Mouse (Mus musculus): ENCODE data around the gene Cdkl3. TPM values are rescaled to one million over a fixed set of nuclear protein-coding genes. Genes with fewer than 3 reads are reported as not detected.

Gene Cdkl3
- polyA plus RNA-seq, 1 experiment from 2014 or later: 6.2 TPM

DNA sequence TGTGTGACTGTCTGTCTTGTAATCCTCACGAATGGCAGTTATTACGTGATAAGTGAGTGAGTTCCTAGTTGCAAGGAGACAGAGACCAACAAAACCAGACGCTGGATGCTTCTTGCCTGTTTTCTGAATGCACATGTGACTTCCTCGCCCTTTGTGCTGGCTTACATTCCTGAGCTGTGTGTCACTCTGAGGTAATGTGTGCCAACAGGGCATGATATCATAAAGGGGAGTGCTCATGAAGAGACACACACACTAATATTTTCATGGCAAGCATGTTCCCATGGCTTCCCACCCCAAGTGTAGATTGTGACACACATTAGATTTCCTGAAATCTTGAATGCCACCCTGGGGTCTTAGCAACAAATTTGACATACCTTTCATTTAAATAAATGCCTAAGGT lies 73.9 kb downstream of the Cdkl3 start:
- no peak overlapping the region for H3K9ac ChIP-seq (ENCODE audit: low read length)
- H3K4me1 ChIP-seq (replicated peaks; ENCODE audit: control insufficient read depth, insufficient read depth, low read length): no peaks in the 10 kb centered on the region
- ATAC-seq (replicated peaks; ENCODE audit: low FRiP score, low TSS enrichment, low read depth) (no peak), DNase-seq (ENCODE audit: low spot score) (no peak)
- H3K4me3 ChIP-seq (ENCODE audit: low read depth, low read length): no peak overlapping the region
- no peak overlapping the region for H3K27ac ChIP-seq (ENCODE audit: low read depth)
- 73% methylated on average over 4 of the region's 4 CpGs for WGBS
- no peaks in the 10 kb centered on the region for H3K27me3 ChIP-seq (replicated peaks; ENCODE audit: control insufficient read depth, insufficient read depth, low read length)
- no peak overlapping the region for H3K4me2 ChIP-seq (ENCODE audit: low read length)
- H3K9me3 ChIP-seq (ENCODE audit: control insufficient read depth, low read length): no peaks in the 10 kb centered on the region
- no peaks in the 10 kb centered on the region for H3K36me3 ChIP-seq (ENCODE audit: control insufficient read depth, insufficient read depth, low read length)

DNA sequence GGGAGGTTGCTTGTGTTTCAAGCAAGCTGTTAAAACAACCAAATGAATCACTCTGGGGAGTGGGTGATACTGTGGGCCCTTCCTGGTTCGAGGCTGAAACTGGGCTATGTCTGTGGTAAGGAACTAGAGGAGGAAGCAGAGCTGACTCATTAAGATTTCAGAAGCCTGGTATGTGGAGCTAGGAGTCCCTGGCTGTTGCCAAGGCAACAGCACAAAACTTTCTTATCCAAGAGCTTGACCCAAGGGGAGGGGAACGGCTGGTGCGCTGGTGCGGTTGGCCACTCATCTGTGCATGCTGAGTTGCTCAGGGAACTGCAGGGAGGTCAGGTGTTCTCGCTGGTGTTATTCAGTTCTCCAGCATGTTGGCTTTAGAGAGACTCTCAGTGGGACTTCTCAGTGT lies 76.0 kb downstream of the Cdkl3 start:
- no peaks in the 10 kb centered on the region for H3K36me3 ChIP-seq (ENCODE audit: control insufficient read depth, insufficient read depth, low read length)
- no peak overlapping the region for H3K27ac ChIP-seq (ENCODE audit: low read depth)
- no peak overlapping the region for H3K4me2 ChIP-seq (ENCODE audit: low read length)
- no peaks in the 10 kb centered on the region for H3K4me1 ChIP-seq (replicated peaks; ENCODE audit: control insufficient read depth, insufficient read depth, low read length)
- H3K4me3 ChIP-seq (ENCODE audit: low read depth, low read length): no peak overlapping the region
- ATAC-seq (replicated peaks; ENCODE audit: low FRiP score, low TSS enrichment, low read depth) (peak; percentile 62; the same call in 1 of the 2 replicates), DNase-seq (ENCODE audit: low spot score) (no peak)
- WGBS: 20% methylated on average over 5 of the region's 5 CpGs
- no peaks in the 10 kb centered on the region for H3K9me3 ChIP-seq (ENCODE audit: control insufficient read depth, low read length)
- H3K27me3 ChIP-seq (replicated peaks; ENCODE audit: control insufficient read depth, insufficient read depth, low read length): no peaks in the 10 kb centered on the region
- H3K9ac ChIP-seq (ENCODE audit: low read length): no peak overlapping the region

DNA sequence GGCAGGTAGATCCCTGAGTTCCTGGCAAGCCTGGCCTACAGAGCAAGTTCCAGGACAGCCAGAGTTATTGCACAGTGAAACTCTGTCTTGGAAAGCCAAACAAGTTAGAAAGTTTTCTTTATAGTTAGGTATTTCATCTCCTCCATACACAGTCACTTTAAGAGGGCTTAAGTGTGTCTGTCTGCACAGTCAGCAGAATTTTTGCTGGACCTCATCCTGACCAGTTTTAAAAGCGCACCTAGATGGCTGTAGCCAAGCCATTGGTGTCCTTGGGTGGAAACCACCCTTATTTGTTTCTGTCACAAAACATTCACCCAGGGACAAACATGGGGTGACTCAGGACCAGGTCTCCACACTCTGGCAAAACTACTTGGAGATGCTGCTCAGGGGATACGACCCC lies 76.6 kb downstream of the Cdkl3 start:
- Histone ChIP-seq H3K4me1 (replicated peaks; ENCODE audit: control insufficient read depth, insufficient read depth, low read length) (no peaks in the 10 kb centered on the region), H3K36me3 (ENCODE audit: control insufficient read depth, insufficient read depth, low read length) (no peaks in the 10 kb centered on the region), H3K4me3 (ENCODE audit: low read depth, low read length) (no peak overlapping the region), H3K27me3 (replicated peaks; ENCODE audit: control insufficient read depth, insufficient read depth, low read length) (no peaks in the 10 kb centered on the region), H3K9ac (ENCODE audit: low read length) (no peak overlapping the region), H3K9me3 (ENCODE audit: control insufficient read depth, low read length) (no peaks in the 10 kb centered on the region), H3K27ac (ENCODE audit: low read depth) (no peak overlapping the region), H3K4me2 (ENCODE audit: low read length) (no peak overlapping the region)
- DNase-seq (ENCODE audit: low spot score): no peak
- WGBS: 87% methylated on average over 2 of the region's 2 CpGs
- no peak for ATAC-seq (replicated peaks; ENCODE audit: low FRiP score, low TSS enrichment, low read depth)

DNA sequence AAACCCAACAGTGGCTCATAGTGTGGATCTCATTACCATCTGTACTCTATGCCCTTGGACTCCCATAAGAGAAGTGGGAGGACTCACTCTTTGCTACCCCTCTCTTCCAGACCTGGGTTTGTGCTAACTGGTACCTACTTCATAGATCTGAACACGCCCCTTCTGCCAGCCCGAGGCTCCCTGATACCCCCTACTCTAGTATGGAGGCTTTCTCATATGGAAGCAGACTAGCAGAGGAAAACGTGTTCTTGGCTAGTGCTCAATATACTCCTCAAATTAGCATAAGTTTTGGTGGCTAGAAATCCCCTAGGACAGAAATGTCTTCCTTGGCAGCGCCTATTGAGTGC lies 81.8 kb downstream of the Cdkl3 start:
- DNase-seq (ENCODE audit: low spot score): no peak
- peak overlapping the region; percentile 6; the same call in 1 of the 2 replicates for H3K27ac ChIP-seq (ENCODE audit: low read depth)
- H3K4me2 ChIP-seq (ENCODE audit: low read length): no peak overlapping the region
- 55% methylated on average over 4 of the region's 4 CpGs for WGBS
- 0 out of 2 replicates have a peak, but pooled peaks have one; percentile 22 for ATAC-seq (replicated peaks; ENCODE audit: low FRiP score, low TSS enrichment, low read depth)
- H3K9me3 ChIP-seq (ENCODE audit: control insufficient read depth, low read length): no peaks in the 10 kb centered on the region
- no peak overlapping the region for H3K9ac ChIP-seq (ENCODE audit: low read length)
- H3K4me1 ChIP-seq (replicated peaks; ENCODE audit: control insufficient read depth, insufficient read depth, low read length): peaks cover 10% of the 10 kb centered on the region; the same call in 1 of the 2 replicates
- H3K36me3 ChIP-seq (ENCODE audit: control insufficient read depth, insufficient read depth, low read length): no peaks in the 10 kb centered on the region
- no peak overlapping the region for H3K4me3 ChIP-seq (ENCODE audit: low read depth, low read length)
- H3K27me3 ChIP-seq (replicated peaks; ENCODE audit: control insufficient read depth, insufficient read depth, low read length): no peaks in the 10 kb centered on the region

GRCm38 (mm10) chr11:52086204-52086864 lies 82.3 kb downstream of the Cdkl3 start:
- H3K4me2 ChIP-seq (ENCODE audit: low read length): no peak overlapping the region
- no peaks in the 10 kb centered on the region for H3K27me3 ChIP-seq (replicated peaks; ENCODE audit: control insufficient read depth, insufficient read depth, low read length)
- H3K9ac ChIP-seq (ENCODE audit: low read length): no peak overlapping the region
- peaks cover 10% of the 10 kb centered on the region; the same call in 1 of the 2 replicates for H3K4me1 ChIP-seq (replicated peaks; ENCODE audit: control insufficient read depth, insufficient read depth, low read length)
- H3K9me3 ChIP-seq (ENCODE audit: control insufficient read depth, low read length): no peaks in the 10 kb centered on the region
- 0 out of 2 replicates have a peak, but pooled peaks have one; percentile 5 for ATAC-seq (replicated peaks; ENCODE audit: low FRiP score, low TSS enrichment, low read depth)
- no peaks in the 10 kb centered on the region for H3K36me3 ChIP-seq (ENCODE audit: control insufficient read depth, insufficient read depth, low read length)
- peak overlapping the region; percentile 6; the same call in 1 of the 2 replicates for H3K27ac ChIP-seq (ENCODE audit: low read depth)
- no peak overlapping the region for H3K4me3 ChIP-seq (ENCODE audit: low read depth, low read length)
- no peak for DNase-seq (ENCODE audit: low spot score)
- 35% methylated on average over 9 of the region's 9 CpGs for WGBS

DNA sequence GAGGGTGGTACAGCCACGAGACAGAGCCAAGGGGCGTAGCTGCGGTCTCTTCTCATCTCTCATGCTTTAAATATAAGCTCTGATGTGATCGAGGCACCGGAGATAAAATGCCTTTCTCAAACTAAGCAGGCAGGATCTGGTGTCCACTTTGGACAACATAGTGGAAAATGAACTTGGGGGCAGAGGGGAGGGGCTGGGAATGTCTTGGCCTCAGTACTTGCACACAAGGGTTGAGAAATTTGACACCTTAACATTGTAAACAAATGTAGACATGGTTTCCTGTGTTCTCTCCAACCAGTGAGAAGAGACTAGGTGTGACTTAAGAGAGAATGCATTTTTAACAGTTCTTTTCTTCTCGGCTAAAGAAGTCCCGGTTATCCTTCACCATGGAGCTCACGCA lies 85.3 kb downstream of the Cdkl3 start:
- Histone ChIP-seq H3K9ac (ENCODE audit: low read length) (no peak overlapping the region), H3K4me1 (replicated peaks; ENCODE audit: control insufficient read depth, insufficient read depth, low read length) (peaks cover 10% of the 10 kb centered on the region; the same call in 1 of the 2 replicates), H3K9me3 (ENCODE audit: control insufficient read depth, low read length) (no peaks in the 10 kb centered on the region), H3K27ac (ENCODE audit: low read depth) (no peak overlapping the region), H3K4me2 (ENCODE audit: low read length) (no peak overlapping the region), H3K4me3 (ENCODE audit: low read depth, low read length) (no peak overlapping the region), H3K36me3 (ENCODE audit: control insufficient read depth, insufficient read depth, low read length) (no peaks in the 10 kb centered on the region), H3K27me3 (replicated peaks; ENCODE audit: control insufficient read depth, insufficient read depth, low read length) (no peaks in the 10 kb centered on the region)
- WGBS: 34% methylated on average over 8 of the region's 8 CpGs
- no peak for ATAC-seq (replicated peaks; ENCODE audit: low FRiP score, low TSS enrichment, low read depth)
- DNase-seq (ENCODE audit: low spot score): no peak

DNA sequence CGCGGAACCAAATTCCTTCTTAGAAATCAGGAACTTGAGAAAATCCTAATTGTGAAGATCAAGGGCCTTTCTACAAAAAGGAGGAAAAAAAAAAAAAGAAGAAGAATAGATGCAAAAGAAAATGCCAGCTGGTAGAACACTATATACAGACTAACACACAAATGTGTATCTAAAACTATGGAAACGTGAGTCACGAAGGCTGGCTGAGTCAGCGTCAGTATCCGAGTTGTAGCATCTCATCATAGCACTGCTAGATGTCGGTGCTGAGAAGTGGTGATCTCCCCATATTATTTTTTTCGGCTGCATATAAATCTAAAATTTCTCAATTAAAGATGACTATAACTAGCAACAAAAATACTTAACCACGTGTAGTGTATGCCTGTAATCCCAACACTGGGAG lies 87.2 kb downstream of the Cdkl3 start:
- Histone ChIP-seq H3K27me3 (replicated peaks; ENCODE audit: control insufficient read depth, insufficient read depth, low read length) (no peaks in the 10 kb centered on the region), H3K4me1 (replicated peaks; ENCODE audit: control insufficient read depth, insufficient read depth, low read length) (peaks cover 6% of the 10 kb centered on the region; the same call in 1 of the 2 replicates), H3K36me3 (ENCODE audit: control insufficient read depth, insufficient read depth, low read length) (no peaks in the 10 kb centered on the region), H3K4me2 (ENCODE audit: low read length) (no peak overlapping the region), H3K27ac (ENCODE audit: low read depth) (no peak overlapping the region), H3K9me3 (ENCODE audit: control insufficient read depth, low read length) (no peaks in the 10 kb centered on the region), H3K9ac (ENCODE audit: low read length) (no peak overlapping the region), H3K4me3 (ENCODE audit: low read depth, low read length) (no peak overlapping the region)
- ATAC-seq (replicated peaks; ENCODE audit: low FRiP score, low TSS enrichment, low read depth): no peak
- 90% methylated on average over 9 of the region's 9 CpGs for WGBS
- no peak for DNase-seq (ENCODE audit: low spot score)

DNA sequence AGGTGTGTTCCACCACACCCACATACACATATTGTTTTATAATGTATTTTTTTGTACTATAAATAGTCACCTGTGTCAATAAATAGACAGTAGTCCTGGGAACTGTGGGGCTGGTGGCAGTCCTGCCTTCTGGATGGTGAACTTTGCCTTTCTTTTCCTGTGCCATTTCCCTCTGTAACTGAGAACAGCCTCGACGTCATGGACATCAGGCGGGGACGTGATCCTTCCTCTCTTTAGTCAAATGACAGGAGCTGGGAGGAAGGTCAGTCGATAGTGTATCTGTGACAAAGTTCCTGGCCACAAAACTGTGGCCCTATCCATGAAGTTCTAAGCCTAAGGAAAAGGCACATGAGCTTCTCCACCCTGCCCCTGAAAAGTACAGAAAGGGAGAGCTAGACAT lies 90.5 kb downstream of the Cdkl3 start:
- whole genome bisulfite sequencing: 72% methylated on average over 5 of the region's 5 CpGs
- H3K4me1 ChIP-seq (replicated peaks; ENCODE audit: control insufficient read depth, insufficient read depth, low read length): peaks cover 3% of the 10 kb centered on the region
- no peak overlapping the region for H3K27ac ChIP-seq (ENCODE audit: low read depth)
- H3K36me3 ChIP-seq (ENCODE audit: control insufficient read depth, insufficient read depth, low read length): no peaks in the 10 kb centered on the region
- H3K27me3 ChIP-seq (replicated peaks; ENCODE audit: control insufficient read depth, insufficient read depth, low read length): no peaks in the 10 kb centered on the region
- H3K4me2 ChIP-seq (ENCODE audit: low read length): no peak overlapping the region
- ATAC-seq (replicated peaks; ENCODE audit: low FRiP score, low TSS enrichment, low read depth) (no peak), DNase-seq (ENCODE audit: low spot score) (no peak)
- no peak overlapping the region for H3K9ac ChIP-seq (ENCODE audit: low read length)
- H3K9me3 ChIP-seq (ENCODE audit: control insufficient read depth, low read length): no peaks in the 10 kb centered on the region
- no peak overlapping the region for H3K4me3 ChIP-seq (ENCODE audit: low read depth, low read length)

DNA sequence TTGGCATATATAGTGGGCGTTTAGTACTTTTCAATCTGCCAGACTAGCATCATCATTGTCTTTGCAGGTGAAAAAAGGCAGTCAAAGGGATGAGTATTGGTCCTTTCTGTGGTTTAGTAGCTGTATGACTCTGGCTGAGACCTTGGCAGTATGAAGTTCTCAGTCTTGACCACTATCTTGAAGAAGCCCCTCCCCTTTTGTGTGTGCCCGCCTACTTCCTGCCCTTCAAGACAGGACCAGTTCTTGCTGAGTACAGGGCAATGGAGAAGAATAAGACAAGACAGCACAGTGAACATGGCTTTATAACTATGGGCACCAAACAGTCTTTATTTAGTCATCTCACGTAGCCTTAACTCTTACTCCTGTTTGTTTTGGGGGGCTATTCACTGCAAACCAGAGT lies 93.0 kb downstream of the Cdkl3 start:
- 0 out of 2 replicates have a peak, but pooled peaks cover 4% of the 10 kb centered on the region for H3K36me3 ChIP-seq (ENCODE audit: control insufficient read depth, insufficient read depth, low read length)
- ATAC-seq (replicated peaks; ENCODE audit: low FRiP score, low TSS enrichment, low read depth) (no peak), DNase-seq (ENCODE audit: low spot score) (no peak)
- H3K9ac ChIP-seq (ENCODE audit: low read length): no peak overlapping the region
- H3K4me3 ChIP-seq (ENCODE audit: low read depth, low read length): no peak overlapping the region
- no peaks in the 10 kb centered on the region for H3K9me3 ChIP-seq (ENCODE audit: control insufficient read depth, low read length)
- H3K27me3 ChIP-seq (replicated peaks; ENCODE audit: control insufficient read depth, insufficient read depth, low read length): no peaks in the 10 kb centered on the region
- peaks cover 24% of the 10 kb centered on the region for H3K4me1 ChIP-seq (replicated peaks; ENCODE audit: control insufficient read depth, insufficient read depth, low read length)
- H3K27ac ChIP-seq (ENCODE audit: low read depth): no peak overlapping the region
- no peak overlapping the region for H3K4me2 ChIP-seq (ENCODE audit: low read length)
- 75% methylated on average over 3 of the region's 3 CpGs for WGBS

Data from intestine, embryonic 14.5 days (tissue).